Mouse (Mus musculus) testis, postnatal 10 days (tissue): ENCODE results near the gene Sycn.
"Not testable (repeated sequence)": the region's sequence is repeated elsewhere in the genome, so short reads cannot be mapped to it uniquely, and the experiment has no call there.

Experiments used
- DNase-seq: peaks from one replicate; pipeline ENCODE4 v3.0.0; 2021; ENCODE audit warnings: low spot score

The Sycn gene

GRCm38 (mm10) chr7:28540526-28540925, at the start of gene Sycn:
TSS of gene Sycn (plus strand) at chr7:28540885.
- no peak for DNase-seq

- no peak for DNase-seq
Observed at GRCm38 (mm10) chr7:28490903-28491302, 49.8 kb upstream of the Sycn start.

- DNase-seq: no peak
Observed at GRCm38 (mm10) chr7:28492310-28492709, 48.4 kb upstream of the Sycn start.

GRCm38 (mm10) chr7:28495426-28495825, 45.3 kb upstream of the Sycn start:
- DNase-seq: no peak

- peak; percentile 70 for DNase-seq
Observed at GRCm38 (mm10) chr7:28505585-28505984, 35.1 kb upstream of the Sycn start.

- not testable (repeated sequence) for DNase-seq
Observed at GRCm38 (mm10) chr7:28509121-28509520, 31.6 kb upstream of the Sycn start.

GRCm38 (mm10) chr7:28510405-28510974, 30.2 kb upstream of the Sycn start, which contains the start of gene Ifnl2:
TSS of gene Ifnl2 (minus strand) at chr7:28510455.
- DNase-seq: not testable (repeated sequence)

- DNase-seq: no peak
Observed at GRCm38 (mm10) chr7:28511441-28511840, 29.2 kb upstream of the Sycn start.

GRCm38 (mm10) chr7:28522536-28522935, 18.1 kb upstream of the Sycn start, which contains the start of gene Ifnl3:
TSS of gene Ifnl3 (plus strand) at chr7:28522836.
- not testable (repeated sequence) for DNase-seq

- peak; percentile 91 for DNase-seq
Observed at GRCm38 (mm10) chr7:28527922-28528719, 12.6 kb upstream of the Sycn start.

GRCm38 (mm10) chr7:28532005-28532404, 8.7 kb upstream of the Sycn start:
- DNase-seq: no peak

- DNase-seq: not testable (repeated sequence)
Observed at GRCm38 (mm10) chr7:28538886-28539285, 1.8 kb upstream of the Sycn start.

- no peak for DNase-seq
Observed at GRCm38 (mm10) chr7:28544051-28544601, 3.4 kb downstream of the Sycn start.

GRCm38 (mm10) chr7:28545048-28545890, 4.6 kb downstream of the Sycn start:
- no peak for DNase-seq

GRCm38 (mm10) chr7:28545891-28546210, 5.2 kb downstream of the Sycn start:
- no peak for DNase-seq

GRCm38 (mm10) chr7:28546649-28547048, 6.0 kb downstream of the Sycn start:
- DNase-seq: no peak

GRCm38 (mm10) chr7:28547154-28547553, 6.5 kb downstream of the Sycn start, which contains the start of gene Nccrp1:
TSS of gene Nccrp1 (minus strand) at chr7:28547254.
- DNase-seq: no peak

GRCm38 (mm10) chr7:28547628-28548027, 6.9 kb downstream of the Sycn start:
- no peak for DNase-seq

- no peak for DNase-seq
Observed at GRCm38 (mm10) chr7:28553076-28553475, 12.4 kb downstream of the Sycn start.

- DNase-seq: no peak
Observed at GRCm38 (mm10) chr7:28555939-28556535, 15.4 kb downstream of the Sycn start.

GRCm38 (mm10) chr7:28557069-28557468, 16.4 kb downstream of the Sycn start:
- no peak for DNase-seq

- no peak for DNase-seq
Observed at GRCm38 (mm10) chr7:28557708-28558107, 17.0 kb downstream of the Sycn start.
